Mouse (Mus musculus): Measurements from ENCODE around the gene Lzic.

DNA sequence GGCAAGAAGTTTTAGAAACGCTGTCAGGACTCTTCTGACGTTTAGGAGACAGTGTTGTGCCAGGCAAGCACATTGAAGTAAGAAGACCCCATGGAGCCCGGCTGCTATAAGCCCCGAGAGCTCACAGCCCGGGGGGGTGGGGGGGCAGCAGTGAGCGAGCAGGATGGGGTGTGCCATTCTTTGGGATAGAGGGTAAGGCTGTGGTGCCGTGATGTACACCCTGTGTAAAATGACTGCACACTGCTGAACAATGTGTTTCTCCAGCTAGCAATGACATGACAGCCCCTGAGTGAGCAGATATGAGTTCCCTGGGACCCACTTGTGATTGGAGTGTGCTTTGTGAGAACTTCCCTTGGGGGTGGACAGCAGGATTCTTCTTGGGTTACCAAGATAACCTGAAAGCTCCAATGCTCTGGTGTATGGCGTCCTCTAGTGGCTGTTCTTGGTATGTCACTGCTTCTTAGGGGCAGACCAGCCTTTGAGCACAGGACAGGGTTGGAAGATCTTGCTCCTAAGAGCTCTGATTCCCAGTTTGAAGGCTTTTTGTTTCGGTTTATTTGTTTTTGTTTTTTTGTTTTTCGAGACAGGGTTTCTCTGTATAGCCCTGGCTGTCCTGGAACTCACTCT lies 58.0 kb downstream of the Lzic start:
- TF ChIP-seq GATA1 (IDR thresholded peaks at IDR 0.05; ENCODE audit: borderline replicate concordance, low read length) (no peak), FLI1 (IDR thresholded peaks at IDR 0.05; ENCODE audit: low read length) (no peak)

Measured in megakaryocyte, embryonic 14.5 days (primary cell).